Comparison of ENCODE assay signal across 7 mouse cellular contexts in the genomic region with DNA sequence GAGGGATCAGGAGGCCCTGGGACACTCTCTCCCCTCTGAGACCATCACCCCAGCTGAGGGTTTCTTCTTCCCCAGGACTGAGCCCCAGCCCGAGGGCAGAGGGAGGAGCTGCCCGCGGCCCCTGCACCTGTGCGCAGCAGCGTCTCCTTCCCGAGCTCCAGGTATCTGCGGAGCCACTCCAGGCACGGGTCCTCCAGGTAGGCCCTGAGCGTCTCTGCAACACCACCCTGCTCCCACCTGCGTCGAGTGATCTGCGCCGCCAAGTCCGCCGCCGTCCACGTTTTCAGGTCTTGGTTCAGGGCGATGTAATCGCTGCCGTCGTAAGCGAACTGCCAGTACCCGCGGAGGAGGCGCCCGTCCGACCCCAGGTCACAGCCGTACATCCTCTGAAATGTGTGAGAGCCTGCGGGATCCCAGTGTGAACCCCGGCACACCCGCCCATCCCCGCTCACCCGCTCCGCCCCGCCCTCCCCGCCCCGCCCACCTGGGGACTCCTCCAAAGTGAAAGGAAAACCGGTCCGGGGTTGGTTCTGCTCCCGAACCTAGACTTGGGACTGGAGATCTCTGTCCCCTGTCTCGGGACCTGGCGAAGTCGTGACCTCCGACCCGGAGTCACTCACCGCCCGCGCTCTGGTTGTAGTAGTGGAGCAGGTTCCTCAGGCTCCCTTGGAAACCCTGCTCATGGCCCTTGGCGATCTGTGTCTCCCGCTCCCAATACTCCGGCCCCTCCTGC. TPM values are rescaled to one million over a fixed set of nuclear protein-coding genes. Genes with fewer than 3 reads are reported as not detected.
DNase-seq lines count a peak whose midpoint lies in the region; ATAC-seq and TF ChIP-seq lines count a peak whose summit lies in the region.

No protein-coding gene starts in this region.

- no peaks in the 10 kb centered on the region for H3K9me3 ChIP-seq in heart, postnatal 0 days (replicated peaks; ENCODE audit: control insufficient read depth, low read length)
- H3K9me3 ChIP-seq in liver, postnatal 0 days (ENCODE audit: low read length) = no peaks in the 10 kb centered on the region

- H3K79me2 ChIP-seq in C2C12 (ENCODE audit: control insufficient read depth, insufficient read depth) = no peaks in the 10 kb centered on the region

- no peak for TF ChIP-seq CTCF in C2C12 (IDR thresholded peaks at IDR 0.05; ENCODE audit: control insufficient read depth, insufficient read depth, insufficient read length)
- TF ChIP-seq CTCF in heart, postnatal 0 days (IDR thresholded peaks at IDR 0.05; ENCODE audit: low read depth) = no peak
- no peak for TF ChIP-seq CTCF in liver, postnatal 0 days (IDR thresholded peaks at IDR 0.05; ENCODE audit: low read depth)
- TF ChIP-seq CTCF in small intestine, adult 2 months (IDR thresholded peaks at IDR 0.05; ENCODE audit: extremely low read depth, insufficient read length, insufficient replicate concordance, low read depth, low read length) = no peak

- TF ChIP-seq POLR2A in small intestine, adult 2 months (IDR thresholded peaks at IDR 0.05; ENCODE audit: low read depth, low read length) = no peak; the same call in 1 of the 2 replicates

- DNase-seq in Muller cell, postnatal 12 days (ENCODE audit: inconsistent ontology term) = peak; percentile 52
- DNase-seq in heart, postnatal 0 days (ENCODE audit: low spot score) = no peak
- DNase-seq in liver, postnatal 0 days = peak; percentile 47
- no peak for DNase-seq in right cerebral cortex, adult 2 months (ENCODE audit: low spot score in 2 of 2)
- no peak for DNase-seq in cerebellum, adult 11 months

- no peak overlapping the region for H3K9ac ChIP-seq in heart, postnatal 0 days (replicated peaks; ENCODE audit: low read depth, low read length)
- peak overlapping the region; percentile 41; the same call in 1 of the 2 replicates for H3K9ac ChIP-seq in liver, postnatal 0 days (replicated peaks)

- H3K4me1 ChIP-seq in heart, postnatal 0 days (ENCODE audit: control insufficient read depth, insufficient read depth) = no peaks in the 10 kb centered on the region; the same call in 1 of the 2 replicates
- peaks cover 4% of the 10 kb centered on the region; the same call in 1 of the 2 replicates for H3K4me1 ChIP-seq in liver, postnatal 0 days (ENCODE audit: insufficient read depth)
- no peaks in the 10 kb centered on the region; the same call in 1 of the 2 replicates for H3K4me1 ChIP-seq in small intestine, adult 2 months (ENCODE audit: control insufficient read depth, insufficient read depth, insufficient read length, low read length)

- no peaks in the 10 kb centered on the region for H3K36me3 ChIP-seq in C2C12 (ENCODE audit: control insufficient read depth, insufficient read depth)
- H3K36me3 ChIP-seq in heart, postnatal 0 days (replicated peaks; ENCODE audit: control insufficient read depth, insufficient read depth, low read length) = no peaks in the 10 kb centered on the region
- H3K36me3 ChIP-seq in liver, postnatal 0 days (replicated peaks; ENCODE audit: insufficient read depth, low read length) = no peaks in the 10 kb centered on the region
- H3K36me3 ChIP-seq in small intestine, adult 2 months (ENCODE audit: control insufficient read depth, insufficient read depth, low read length) = peaks cover 10% of the 10 kb centered on the region

- peak overlapping the region; percentile 69 for H3K4me2 ChIP-seq in heart, postnatal 0 days (ENCODE audit: low read depth, low read length)
- peak overlapping the region; percentile 74 for H3K4me2 ChIP-seq in liver, postnatal 0 days (ENCODE audit: low read depth, low read length)

- H3K27ac ChIP-seq in heart, postnatal 0 days (ENCODE audit: low read depth) = no peak overlapping the region
- H3K27ac ChIP-seq in liver, postnatal 0 days (ENCODE audit: low read depth) = no peak overlapping the region
- H3K27ac ChIP-seq in small intestine, adult 2 months (ENCODE audit: insufficient read depth, low read depth, low read length) = peak overlapping the region; percentile 83

- H3K4me3 ChIP-seq in C2C12 (ENCODE audit: insufficient read depth, poor library complexity, severe bottlenecking) = peak overlapping the region; percentile 28
- peak overlapping the region; percentile 48 for H3K4me3 ChIP-seq in heart, postnatal 0 days (ENCODE audit: low read depth, low read length)
- H3K4me3 ChIP-seq in liver, postnatal 0 days (ENCODE audit: low read depth, low read length) = peak overlapping the region; percentile 54
- peak overlapping the region; percentile 70 for H3K4me3 ChIP-seq in small intestine, adult 2 months (ENCODE audit: low read depth, low read length)

- H3ac ChIP-seq in C2C12 (ENCODE audit: control insufficient read depth, insufficient read length, low read depth) = no peak overlapping the region

- TF ChIP-seq EP300 in heart, postnatal 0 days (IDR thresholded peaks at IDR 0.05; ENCODE audit: low read depth) = no peak
- no peak for TF ChIP-seq EP300 in liver, postnatal 0 days (IDR thresholded peaks at IDR 0.05; ENCODE audit: low read depth)

- H3K79me3 ChIP-seq in C2C12 (ENCODE audit: low read depth) = no peaks in the 10 kb centered on the region

- ATAC-seq in heart, postnatal 0 days (ENCODE audit: insufficient read depth, low read depth) = no peak
- ATAC-seq in liver, postnatal 0 days = peak; percentile 66

- H3K27me3 ChIP-seq in C2C12 (ENCODE audit: control insufficient read depth, insufficient read depth, insufficient read length) = peaks cover 19% of the 10 kb centered on the region
- H3K27me3 ChIP-seq in heart, postnatal 0 days (ENCODE audit: control insufficient read depth, insufficient read depth, low read length) = peaks cover 63% of the 10 kb centered on the region
- H3K27me3 ChIP-seq in liver, postnatal 0 days (ENCODE audit: insufficient read depth, low read length) = peaks cover 37% of the 10 kb centered on the region
- peaks cover 4% of the 10 kb centered on the region; the same call in 1 of the 2 replicates for H3K27me3 ChIP-seq in small intestine, adult 2 months (ENCODE audit: control insufficient read depth, insufficient read depth, low read length)

- 2% methylated on average over 51 of the region's 51 CpGs for WGBS in heart, postnatal 0 days
- WGBS in liver, postnatal 0 days (ENCODE audit: insufficient replicate concordance) = 2% methylated on average over 50 of the region's 51 CpGs
- whole genome bisulfite sequencing in small intestine, adult 2 months = 4% methylated on average over 51 of the region's 51 CpGs

TF ChIP-seq in C2C12, 6 proteins besides CTCF, POLR2A, EP300 and RAD21:
- no peak for TF ChIP-seq MYOD1 (IDR thresholded peaks at IDR 0.05; ENCODE audit: control insufficient read depth, insufficient read length, low read depth)
- TF ChIP-seq CEBPB (IDR thresholded peaks at IDR 0.05; ENCODE audit: low read depth) = no peak
- no peak for TF ChIP-seq FOSL1 (IDR thresholded peaks at IDR 0.05; ENCODE audit: insufficient read depth, low read length, poor library complexity, severe bottlenecking)
- TF ChIP-seq MAX (IDR thresholded peaks at IDR 0.05) = no peak
- TF ChIP-seq USF1 (IDR thresholded peaks at IDR 0.05; ENCODE audit: low read depth) = no peak
- no peak for TF ChIP-seq MYOG (IDR thresholded peaks at IDR 0.05; ENCODE audit: control insufficient read depth, extremely low read depth, insufficient read length)

RNA-seq across cellular contexts. Expression of a gene that starts 0.9 kb away (rescaled TPM):
- polyA plus RNA-seq in C2C12 (2012; fragmentation: generic; extraction: Trizol) = not detected
- total RNA-seq in heart, postnatal 0 days (2014; rRNA removed; ENCODE audit: low replicate concordance) = not detected in 2 replicates
- polyA plus RNA-seq in heart, postnatal 0 days (2015; fragmentation: Nextera tagmentation; extraction: Ambion mirVana) = not detected in 2 replicates
- not detected in 2 replicates for polyA plus RNA-seq in liver, postnatal 0 days (2015; fragmentation: Nextera tagmentation; extraction: Ambion mirVana)
- polyA plus RNA-seq in small intestine, adult 2 months (2012; rRNA removed) = 118 and 149 TPM in 2 replicates

RNA-seq across cellular contexts. Expression of a gene that starts 22.6 kb away (rescaled TPM):
- not detected for polyA plus RNA-seq in C2C12 (2012; fragmentation: generic; extraction: Trizol)
- total RNA-seq in heart, postnatal 0 days (2014; rRNA removed; ENCODE audit: low replicate concordance) = not detected in 2 replicates
- not detected in 2 replicates for polyA plus RNA-seq in heart, postnatal 0 days (2015; fragmentation: Nextera tagmentation; extraction: Ambion mirVana)
- polyA plus RNA-seq in liver, postnatal 0 days (2015; fragmentation: Nextera tagmentation; extraction: Ambion mirVana) = not detected in 2 replicates
- polyA plus RNA-seq in small intestine, adult 2 months (2012; rRNA removed) = 68.4 and 126 TPM in 2 replicates

RNA-seq across cellular contexts. Expression of a gene that starts 38.2 kb away (rescaled TPM):
- polyA plus RNA-seq in C2C12 (2012; fragmentation: generic; extraction: Trizol) = not detected
- not detected in 2 replicates for total RNA-seq in heart, postnatal 0 days (2014; rRNA removed; ENCODE audit: low replicate concordance)
- polyA plus RNA-seq in heart, postnatal 0 days (2015; fragmentation: Nextera tagmentation; extraction: Ambion mirVana) = not detected in 2 replicates
- not detected in 2 replicates for polyA plus RNA-seq in liver, postnatal 0 days (2015; fragmentation: Nextera tagmentation; extraction: Ambion mirVana)
- polyA plus RNA-seq in small intestine, adult 2 months (2012; rRNA removed) = 12.5 and 88.2 TPM in 2 replicates

RNA-seq across cellular contexts. Expression of a gene that starts 46.0 kb away (rescaled TPM):
- not detected for polyA plus RNA-seq in C2C12 (2012; fragmentation: generic; extraction: Trizol)
- total RNA-seq in heart, postnatal 0 days (2014; rRNA removed; ENCODE audit: low replicate concordance) = 0.35 TPM in 1 of 2 replicates, not detected in the other
- polyA plus RNA-seq in heart, postnatal 0 days (2015; fragmentation: Nextera tagmentation; extraction: Ambion mirVana) = not detected in 2 replicates
- not detected in 2 replicates for polyA plus RNA-seq in liver, postnatal 0 days (2015; fragmentation: Nextera tagmentation; extraction: Ambion mirVana)
- polyA plus RNA-seq in small intestine, adult 2 months (2012; rRNA removed) = 0.22 and 0.27 TPM in 2 replicates

Comparison
In these comparisons a context has a peak if more than half of its experiments do, and no peak if none do; other contexts are left out.
1. DNase-seq: peak in Muller cell, postnatal 12 days (single experiment) and liver, postnatal 0 days (single experiment); none in heart, postnatal 0 days (single experiment), right cerebral cortex, adult 2 months (0 of 2) and cerebellum, adult 11 months (single experiment).
2. RNA of a gene that starts 0.9 kb away (polyA plus RNA-seq): 118 to 149 TPM in small intestine, adult 2 months; not detected in C2C12 (single experiment), not detected in heart, postnatal 0 days and not detected in liver, postnatal 0 days; every median in the first group is over 100 times any median in the second.
3. RNA of a gene that starts 22.6 kb away (polyA plus RNA-seq): 68.4 to 126 TPM in small intestine, adult 2 months; not detected in C2C12 (single experiment), not detected in heart, postnatal 0 days and not detected in liver, postnatal 0 days; every median in the first group is over 10 times any median in the second.
4. RNA of a gene that starts 38.2 kb away (polyA plus RNA-seq): 12.5 to 88.2 TPM in small intestine, adult 2 months; not detected in C2C12 (single experiment), not detected in heart, postnatal 0 days and not detected in liver, postnatal 0 days; every median in the first group is over 10 times any median in the second.
5. Peak in every context shown above with its lines, with median percentiles within 50 percentile points of each other: H3K4me3 ChIP-seq.